Mouse (Mus musculus): Measurements from ENCODE around the gene Gchfr.
A peak's percentile ranks its signal among the peaks of the same experiment; 100 is the strongest.

Gchfr gene

GRCm38 (mm10) chr2:119166901-119167865 is at the start of gene Gchfr:
TSS of gene Gchfr (plus strand) at chr2:119167773.
- DNase-seq (ENCODE audit: low read depth, low spot score), result no peak

GRCm38 (mm10) chr2:119136346-119136898 is 31.2 kb upstream of the Gchfr start:
- DNase-seq (ENCODE audit: low read depth, low spot score), result no peak

GRCm38 (mm10) chr2:119145199-119145598 is 22.4 kb upstream of the Gchfr start:
- DNase-seq (ENCODE audit: low read depth, low spot score), result no peak

DNA sequence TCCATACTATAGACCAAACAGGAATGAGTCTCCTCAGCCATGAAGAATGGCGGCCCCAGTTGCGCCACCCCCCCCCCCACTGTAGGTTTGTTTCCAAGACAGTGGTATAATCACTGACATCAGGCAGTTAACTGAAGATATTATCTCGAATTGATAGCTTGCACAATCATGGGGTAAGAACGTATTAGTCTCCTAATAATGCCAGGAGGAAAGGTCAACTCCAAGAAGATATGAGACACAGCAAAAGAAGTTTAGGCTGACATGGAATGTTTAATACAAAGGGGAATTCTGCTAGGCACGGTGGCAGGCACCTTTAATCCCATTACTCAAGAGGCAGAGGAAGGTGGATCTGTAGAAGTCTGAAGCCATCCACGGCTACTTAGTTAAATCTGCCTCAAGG is 21.1 kb upstream of the Gchfr start:
- no peak for DNase-seq (ENCODE audit: low read depth, low spot score)

DNA sequence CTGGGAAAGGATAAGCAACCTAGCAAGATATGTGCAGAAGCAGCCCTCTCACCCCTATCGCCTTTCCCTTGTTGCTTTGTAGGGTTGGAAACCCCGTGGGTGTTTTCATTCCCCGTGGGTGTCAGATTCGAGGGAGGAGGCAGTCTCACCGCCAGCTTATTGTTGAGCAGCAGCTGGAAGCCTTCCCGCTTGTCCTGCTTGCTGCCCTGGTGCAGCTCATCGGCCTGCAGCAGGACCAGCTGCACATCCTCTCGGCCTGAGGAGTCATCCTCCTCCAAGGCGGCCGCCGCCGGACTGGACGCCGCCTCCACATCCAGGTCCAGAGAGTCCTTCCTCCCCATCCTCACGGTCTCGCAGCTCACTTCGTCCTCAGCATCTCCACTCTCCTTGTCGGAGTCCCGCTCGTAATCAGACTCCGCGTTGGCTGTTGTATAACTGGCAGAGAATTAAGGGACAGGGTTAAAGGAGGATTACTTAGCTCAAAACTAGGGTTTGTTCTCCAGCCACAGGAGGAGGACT is 20.4 kb upstream of the Gchfr start:
- no peak for DNase-seq (ENCODE audit: low read depth, low spot score)

GRCm38 (mm10) chr2:119147775-119148174 is 19.8 kb upstream of the Gchfr start:
- DNase-seq (ENCODE audit: low read depth, low spot score), result no peak

GRCm38 (mm10) chr2:119152255-119152654 is 15.3 kb upstream of the Gchfr start:
- no peak for DNase-seq (ENCODE audit: low read depth, low spot score)

GRCm38 (mm10) chr2:119154683-119155082 is 12.9 kb upstream of the Gchfr start:
- no peak for DNase-seq (ENCODE audit: low read depth, low spot score)

DNA sequence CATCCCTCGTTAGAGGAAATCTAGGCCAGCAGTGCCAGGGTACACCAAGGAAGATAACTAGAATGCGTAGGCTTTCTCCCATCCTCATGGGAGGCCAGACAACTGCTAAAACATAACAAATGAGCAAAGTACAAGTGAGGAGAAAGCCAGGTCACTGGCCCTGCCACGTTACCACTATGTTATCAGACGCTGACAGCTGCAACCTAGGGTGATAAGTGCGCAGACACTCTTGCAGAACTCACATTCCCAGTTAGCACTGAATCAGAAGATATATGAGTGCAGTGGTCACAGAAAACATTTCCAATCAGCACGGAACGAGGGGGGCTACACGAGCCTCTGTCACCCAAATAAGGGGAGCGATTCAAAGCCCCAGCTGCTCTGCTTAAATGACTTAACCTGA is 12.2 kb upstream of the Gchfr start:
- DNase-seq (ENCODE audit: low read depth, low spot score), result no peak

DNA sequence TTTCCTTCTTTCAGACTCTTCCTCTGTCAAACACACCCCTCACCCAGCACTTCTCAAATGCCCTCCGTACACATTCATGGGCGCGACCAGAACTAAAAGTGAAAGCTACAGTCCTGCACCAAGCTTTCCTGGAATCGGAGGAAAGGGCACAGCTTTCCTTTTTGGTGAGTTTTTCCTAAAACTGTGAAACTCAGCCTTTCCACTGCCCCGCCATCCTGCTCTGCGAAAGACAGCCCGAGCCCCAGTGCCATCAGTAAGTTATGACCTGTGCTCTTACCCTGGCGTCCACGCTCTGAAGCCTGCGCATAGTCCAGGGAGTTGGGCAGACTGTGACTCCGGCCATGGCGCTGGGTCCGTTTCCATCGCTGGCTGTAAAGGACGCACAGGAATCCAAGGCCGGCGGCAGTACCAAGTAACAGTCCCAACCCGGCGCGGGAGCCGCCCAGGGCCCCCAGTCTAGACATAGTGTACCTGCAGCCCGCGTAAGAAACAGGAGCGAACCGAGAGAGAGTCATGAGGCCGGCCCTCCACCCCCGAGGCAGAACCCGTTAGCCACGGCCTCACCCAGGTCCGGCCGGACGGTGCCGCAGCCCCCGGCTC is 11.4 kb upstream of the Gchfr start:
- DNase-seq (ENCODE audit: low read depth, low spot score), result no peak

DNA sequence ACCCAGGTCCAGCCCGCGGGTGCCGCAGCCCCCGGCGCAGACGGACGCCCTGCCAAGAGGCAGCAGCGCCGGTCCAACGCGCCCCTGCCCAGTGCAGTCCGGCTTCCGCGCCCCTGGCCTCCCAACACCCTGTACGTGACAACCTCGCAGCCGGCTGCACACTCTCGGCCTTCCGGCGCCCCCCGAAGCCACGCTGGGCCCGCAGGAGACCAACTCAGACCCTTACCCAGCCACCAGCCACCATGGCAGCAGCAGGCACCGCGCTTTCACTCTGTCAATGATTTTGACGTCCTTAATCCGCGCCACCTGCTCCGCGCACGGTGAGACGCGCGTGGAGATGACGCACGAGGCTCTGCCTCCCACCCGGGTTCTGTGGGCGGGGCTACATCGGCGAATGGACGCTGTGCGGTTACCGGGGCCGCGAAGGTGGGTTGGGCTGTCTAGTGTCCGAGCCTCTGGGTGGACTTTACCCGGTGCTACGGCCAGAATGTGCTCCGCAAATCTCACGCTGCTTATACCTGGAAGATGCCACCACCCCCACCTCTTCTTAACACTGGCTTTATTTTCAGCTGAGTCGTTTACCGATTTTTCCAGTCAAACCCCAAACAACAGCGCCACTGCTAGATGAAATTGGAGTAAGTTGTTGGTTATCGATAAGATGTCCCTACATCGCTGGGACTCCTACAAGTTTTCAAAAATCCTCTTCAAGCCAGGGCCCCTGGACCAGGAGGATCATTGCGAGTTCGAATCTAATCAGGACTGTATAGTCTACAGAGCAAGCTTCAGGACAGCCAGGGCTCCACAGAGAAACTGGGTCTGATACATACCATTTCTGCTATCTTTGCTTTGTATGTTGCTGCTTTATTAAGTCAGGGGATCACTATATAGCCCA is 10.6 kb upstream of the Gchfr start, which contains the start of gene Rmdn3:
Gene Rmdn3, minus strand, starts transcription at position 354 of the 892 bp plus-strand sequence.
- DNase-seq (ENCODE audit: low read depth, low spot score), result peak; percentile 93

GRCm38 (mm10) chr2:119157836-119158235 is 9.7 kb upstream of the Gchfr start:
- DNase-seq (ENCODE audit: low read depth, low spot score), result no peak

- DNase-seq (ENCODE audit: low read depth, low spot score), result no peak
These were observed 6.3 kb upstream of the Gchfr start for GRCm38 (mm10) chr2:119161247-119161646.

DNA sequence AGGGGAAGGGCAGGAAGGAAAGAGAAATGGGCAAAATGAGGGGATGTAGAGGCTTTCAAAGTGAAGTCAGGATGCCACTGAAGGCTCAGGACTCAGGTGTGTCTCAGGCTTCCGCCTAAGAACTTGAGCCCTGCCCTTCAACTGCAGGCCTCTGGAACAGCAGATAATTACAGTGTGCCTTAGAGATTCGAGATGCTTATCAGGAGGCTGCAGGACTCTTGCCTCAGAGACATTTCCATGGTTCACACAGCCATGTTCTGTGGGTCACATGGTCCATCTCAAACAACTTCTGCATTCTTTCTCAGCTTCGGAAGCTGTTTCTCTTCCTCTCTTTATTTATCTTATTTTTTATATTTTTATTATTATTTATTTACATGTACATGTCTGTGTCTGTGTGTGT is 4.4 kb upstream of the Gchfr start:
- DNase-seq (ENCODE audit: low read depth, low spot score), result no peak

- no peak for DNase-seq (ENCODE audit: low read depth, low spot score)
These were observed 3.6 kb upstream of the Gchfr start for GRCm38 (mm10) chr2:119163999-119164398.

- no peak for DNase-seq (ENCODE audit: low read depth, low spot score)
These were observed 2.2 kb upstream of the Gchfr start for GRCm38 (mm10) chr2:119165401-119165800.

GRCm38 (mm10) chr2:119167866-119168256 is 288 bp downstream of the Gchfr start:
- no peak for DNase-seq (ENCODE audit: low read depth, low spot score)

DNA sequence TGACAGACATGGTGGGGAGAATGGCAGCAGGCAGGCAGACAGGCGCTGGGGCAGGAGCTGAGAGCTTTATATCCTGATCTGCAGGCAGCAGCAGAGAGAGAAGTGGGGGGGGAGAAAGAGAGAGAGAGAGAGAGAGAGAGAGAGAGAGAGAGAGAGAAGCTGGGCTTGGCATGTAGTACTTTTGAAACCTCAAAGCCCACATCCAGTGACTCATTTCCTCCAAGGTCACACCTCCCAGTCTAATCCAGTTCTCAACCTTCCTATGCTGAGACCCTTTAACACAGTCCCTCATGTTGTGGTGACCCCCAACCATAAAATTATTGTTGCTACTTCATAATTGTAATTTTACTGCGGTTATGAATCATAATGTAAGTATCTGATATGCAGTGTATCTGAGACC is 2.7 kb downstream of the Gchfr start:
- DNase-seq (ENCODE audit: low read depth, low spot score), result no peak

GRCm38 (mm10) chr2:119171574-119171973 is 4.0 kb downstream of the Gchfr start:
- DNase-seq (ENCODE audit: low read depth, low spot score), result no peak

DNA sequence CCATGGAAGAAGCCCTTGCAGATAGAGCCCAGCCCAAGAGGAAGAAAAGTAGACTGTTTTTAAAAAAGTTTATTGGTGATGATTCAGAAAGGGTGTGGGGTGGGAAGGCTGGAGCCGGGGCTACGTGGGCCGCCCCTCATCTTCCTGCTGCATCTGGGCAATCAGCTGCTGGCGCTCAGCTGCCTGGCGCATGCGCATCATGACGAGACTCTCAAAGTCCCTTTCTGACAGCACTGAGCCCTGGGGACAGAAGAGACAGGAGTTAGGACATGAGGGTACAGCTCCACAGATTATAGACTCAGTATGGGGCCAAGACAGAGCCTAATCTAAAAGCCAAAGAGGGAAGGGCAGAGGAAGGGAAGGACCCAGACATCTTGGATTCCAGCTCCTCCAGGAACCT is 4.9 kb downstream of the Gchfr start:
- no peak for DNase-seq (ENCODE audit: low read depth, low spot score)

GRCm38 (mm10) chr2:119172862-119173576 is 5.4 kb downstream of the Gchfr start:
- DNase-seq (ENCODE audit: low read depth, low spot score), result no peak

All from embryo, embryonic 11.5 days (tissue).